Mouse (Mus musculus): Measurements from ENCODE around the gene Mief1. TPM values are rescaled to one million over a fixed set of nuclear protein-coding genes. Genes with fewer than 3 reads are reported as not detected.

Gene Mief1
- polyA plus RNA-seq, 2 experiments = 13.3 to 29.9 TPM

GRCm38 (mm10) chr15:80257602-80258239, 23.9 kb downstream of the Mief1 start:
- peaks cover 30% of the 10 kb centered on the region for H3K4me1 ChIP-seq (ENCODE audit: control insufficient read depth, insufficient read depth, low read length)
- no peak overlapping the region for H3K9ac ChIP-seq (ENCODE audit: low read depth, low read length, severe bottlenecking)
- peak overlapping the region; percentile 97; the same call in 1 of the 2 replicates for H3K4me3 ChIP-seq (replicated peaks; ENCODE audit: low read length)
- peak overlapping the region; percentile 96 for H3K27ac ChIP-seq (replicated peaks; ENCODE audit: low read depth, low read length)
- DNase-seq (ENCODE audit: low spot score) (no peak), ATAC-seq (ENCODE audit: low FRiP score, low read depth) (no peak)
- WGBS = 25% methylated on average over 4 of the region's 4 CpGs
- H3K9me3 ChIP-seq (ENCODE audit: control insufficient read depth, low read length) = no peaks in the 10 kb centered on the region
- H3K4me2 ChIP-seq (replicated peaks; ENCODE audit: low read depth, low read length, severe bottlenecking) = peak overlapping the region; percentile 91
- peaks cover 42% of the 10 kb centered on the region for H3K36me3 ChIP-seq (ENCODE audit: control insufficient read depth, insufficient read depth, low read length)
- H3K27me3 ChIP-seq (ENCODE audit: control insufficient read depth, insufficient read depth, low read length) = no peaks in the 10 kb centered on the region
- TF ChIP-seq POLR2A (IDR thresholded peaks at IDR 0.05; ENCODE audit: borderline replicate concordance, extremely low read depth, insufficient read depth, insufficient read length) = no peak

- no peak for TF ChIP-seq POLR2A (IDR thresholded peaks at IDR 0.05; ENCODE audit: borderline replicate concordance, extremely low read depth, insufficient read depth, insufficient read length)
- no peaks in the 10 kb centered on the region for H3K9me3 ChIP-seq (ENCODE audit: control insufficient read depth, low read length)
- 43% methylated on average over 11 of the region's 11 CpGs for WGBS
- H3K27me3 ChIP-seq (ENCODE audit: control insufficient read depth, insufficient read depth, low read length) = no peaks in the 10 kb centered on the region
- H3K4me2 ChIP-seq (replicated peaks; ENCODE audit: low read depth, low read length, severe bottlenecking) = no peak overlapping the region
- peaks cover 42% of the 10 kb centered on the region for H3K36me3 ChIP-seq (ENCODE audit: control insufficient read depth, insufficient read depth, low read length)
- H3K4me3 ChIP-seq (replicated peaks; ENCODE audit: low read length) = no peak overlapping the region
- peaks cover 35% of the 10 kb centered on the region for H3K4me1 ChIP-seq (ENCODE audit: control insufficient read depth, insufficient read depth, low read length)
- DNase-seq (ENCODE audit: low spot score) (no peak), ATAC-seq (ENCODE audit: low FRiP score, low read depth) (no peak)
- peak overlapping the region; percentile 59; the same call in 1 of the 2 replicates for H3K27ac ChIP-seq (replicated peaks; ENCODE audit: low read depth, low read length)
- H3K9ac ChIP-seq (ENCODE audit: low read depth, low read length, severe bottlenecking) = no peak overlapping the region
Observed at GRCm38 (mm10) chr15:80258240-80259170, 24.7 kb downstream of the Mief1 start.

- Histone ChIP-seq H3K4me2 (replicated peaks; ENCODE audit: low read depth, low read length, severe bottlenecking) (no peak overlapping the region), H3K9me3 (ENCODE audit: control insufficient read depth, low read length) (no peaks in the 10 kb centered on the region), H3K4me1 (ENCODE audit: control insufficient read depth, insufficient read depth, low read length) (peaks cover 28% of the 10 kb centered on the region), H3K27me3 (ENCODE audit: control insufficient read depth, insufficient read depth, low read length) (no peaks in the 10 kb centered on the region), H3K27ac (replicated peaks; ENCODE audit: low read depth, low read length) (no peak overlapping the region), H3K4me3 (replicated peaks; ENCODE audit: low read length) (no peak overlapping the region), H3K36me3 (ENCODE audit: control insufficient read depth, insufficient read depth, low read length) (peaks cover 42% of the 10 kb centered on the region), H3K9ac (ENCODE audit: low read depth, low read length, severe bottlenecking) (no peak overlapping the region)
- ATAC-seq (ENCODE audit: low FRiP score, low read depth) (no peak), DNase-seq (ENCODE audit: low spot score) (no peak)
- TF ChIP-seq POLR2A (IDR thresholded peaks at IDR 0.05; ENCODE audit: borderline replicate concordance, extremely low read depth, insufficient read depth, insufficient read length) = no peak
- WGBS = 86% methylated on average over 8 of the region's 8 CpGs
Observed at GRCm38 (mm10) chr15:80259406-80260045, 25.7 kb downstream of the Mief1 start.

- Histone ChIP-seq H3K4me2 (replicated peaks; ENCODE audit: low read depth, low read length, severe bottlenecking) (no peak overlapping the region), H3K9ac (ENCODE audit: low read depth, low read length, severe bottlenecking) (no peak overlapping the region), H3K27me3 (ENCODE audit: control insufficient read depth, insufficient read depth, low read length) (no peaks in the 10 kb centered on the region), H3K27ac (replicated peaks; ENCODE audit: low read depth, low read length) (no peak overlapping the region), H3K4me3 (replicated peaks; ENCODE audit: low read length) (no peak overlapping the region), H3K9me3 (ENCODE audit: control insufficient read depth, low read length) (no peaks in the 10 kb centered on the region), H3K36me3 (ENCODE audit: control insufficient read depth, insufficient read depth, low read length) (peaks cover 42% of the 10 kb centered on the region), H3K4me1 (ENCODE audit: control insufficient read depth, insufficient read depth, low read length) (peaks cover 28% of the 10 kb centered on the region)
- ATAC-seq (ENCODE audit: low FRiP score, low read depth) = no peak
- TF ChIP-seq POLR2A (IDR thresholded peaks at IDR 0.05; ENCODE audit: borderline replicate concordance, extremely low read depth, insufficient read depth, insufficient read length) = 0 out of 2 replicates have a peak, but pooled peaks have one; percentile 14
- 12% methylated on average over 3 of the region's 3 CpGs for WGBS
- DNase-seq (ENCODE audit: low spot score) = peak; percentile 78
Observed at GRCm38 (mm10) chr15:80260677-80261076, 26.9 kb downstream of the Mief1 start.

- no peak overlapping the region for H3K27ac ChIP-seq (replicated peaks; ENCODE audit: low read depth, low read length)
- peaks cover 28% of the 10 kb centered on the region for H3K4me1 ChIP-seq (ENCODE audit: control insufficient read depth, insufficient read depth, low read length)
- no peak for ATAC-seq (ENCODE audit: low FRiP score, low read depth)
- H3K4me3 ChIP-seq (replicated peaks; ENCODE audit: low read length) = no peak overlapping the region
- WGBS = 77% methylated on average over 7 of the region's 7 CpGs
- H3K9me3 ChIP-seq (ENCODE audit: control insufficient read depth, low read length) = no peaks in the 10 kb centered on the region
- H3K4me2 ChIP-seq (replicated peaks; ENCODE audit: low read depth, low read length, severe bottlenecking) = no peak overlapping the region
- H3K36me3 ChIP-seq (ENCODE audit: control insufficient read depth, insufficient read depth, low read length) = peaks cover 40% of the 10 kb centered on the region
- no peak overlapping the region for H3K9ac ChIP-seq (ENCODE audit: low read depth, low read length, severe bottlenecking)
- no peak for TF ChIP-seq POLR2A (IDR thresholded peaks at IDR 0.05; ENCODE audit: borderline replicate concordance, extremely low read depth, insufficient read depth, insufficient read length)
- H3K27me3 ChIP-seq (ENCODE audit: control insufficient read depth, insufficient read depth, low read length) = no peaks in the 10 kb centered on the region
- no peak for DNase-seq (ENCODE audit: low spot score)
Observed at GRCm38 (mm10) chr15:80261100-80261499, 27.3 kb downstream of the Mief1 start.
